Mouse (Mus musculus): ENCODE results near the gene Cks1b. TPM values are rescaled to one million over a fixed set of nuclear protein-coding genes. Genes with fewer than 3 reads are reported as not detected.
"Not testable (repeated sequence)": the region's sequence is repeated elsewhere in the genome, so short reads cannot be mapped to it uniquely, and the experiment has no call there.

The Cks1b gene
- polyA plus RNA-seq, 1 experiment from 2014 or later: 291 TPM

- H3K4me3 ChIP-seq: peak overlapping the region; percentile 45
- 26% methylated on average over 5 of the region's 5 CpGs for WGBS
- H3K9ac ChIP-seq (replicated peaks): peak overlapping the region; percentile 50
- no peaks in the 10 kb centered on the region for H3K27me3 ChIP-seq
- H3K36me3 ChIP-seq: peaks cover 24% of the 10 kb centered on the region
- H3K4me1 ChIP-seq: peaks cover 21% of the 10 kb centered on the region
- 0 out of 2 replicates have a peak overlapping the region, but pooled peaks have one; percentile 15 for H3K27ac ChIP-seq (replicated peaks)
- H3K4me2 ChIP-seq (replicated peaks): peak overlapping the region; percentile 61
- H3K9me3 ChIP-seq: no peaks in the 10 kb centered on the region
- no peak for ATAC-seq (ENCODE audit: low FRiP score, low read depth)
Measured at GRCm38 (mm10) chr3:89437269-89437668, 19.1 kb upstream of the Cks1b start.

- H3K9me3 ChIP-seq: no peaks in the 10 kb centered on the region
- peaks cover 24% of the 10 kb centered on the region for H3K36me3 ChIP-seq
- peaks cover 24% of the 10 kb centered on the region for H3K4me1 ChIP-seq
- 4% methylated on average over 16 of the region's 16 CpGs for WGBS
- H3K4me3 ChIP-seq: peak within 1 kb of the TSS; percentile 45
- peak within 1 kb of the TSS; percentile 61 for H3K4me2 ChIP-seq (replicated peaks)
- peak within 1 kb of the TSS; percentile 50 for H3K9ac ChIP-seq (replicated peaks)
- peak; percentile 76 for ATAC-seq (ENCODE audit: low FRiP score, low read depth)
- 0 out of 2 replicates have a peak within 1 kb of the TSS, but pooled peaks have one; percentile 15 for H3K27ac ChIP-seq (replicated peaks)
- H3K27me3 ChIP-seq: no peaks in the 10 kb centered on the region
Measured at GRCm38 (mm10) chr3:89436176-89437113, 18.3 kb upstream of the Cks1b start, which contains the start of gene Pbxip1. Gene Pbxip1, plus strand, starts transcription at chr3:89436706.

GRCm38 (mm10) chr3:89435041-89435440 is 16.9 kb upstream of the Cks1b start:
- Histone ChIP-seq H3K4me3 (no peak overlapping the region), H3K36me3 (peaks cover 24% of the 10 kb centered on the region), H3K27ac (replicated peaks) (peak overlapping the region; percentile 1; the same call in 1 of the 2 replicates), H3K9ac (replicated peaks) (no peak overlapping the region), H3K4me1 (peaks cover 31% of the 10 kb centered on the region), H3K27me3 (no peaks in the 10 kb centered on the region), H3K9me3 (no peaks in the 10 kb centered on the region), H3K4me2 (replicated peaks) (no peak overlapping the region)
- 73% methylated on average over 7 of the region's 7 CpGs for WGBS
- no peak for ATAC-seq (ENCODE audit: low FRiP score, low read depth)

- H3K27ac ChIP-seq (replicated peaks): no peak overlapping the region
- H3K27me3 ChIP-seq: no peaks in the 10 kb centered on the region
- H3K36me3 ChIP-seq: peaks cover 24% of the 10 kb centered on the region
- 86% methylated on average over 11 of the region's 11 CpGs for WGBS
- no peak overlapping the region for H3K4me2 ChIP-seq (replicated peaks)
- peaks cover 31% of the 10 kb centered on the region for H3K4me1 ChIP-seq
- ATAC-seq (ENCODE audit: low FRiP score, low read depth): no peak
- no peak overlapping the region for H3K4me3 ChIP-seq
- H3K9me3 ChIP-seq: no peaks in the 10 kb centered on the region
- H3K9ac ChIP-seq (replicated peaks): no peak overlapping the region
Measured at GRCm38 (mm10) chr3:89434532-89434931, 16.3 kb upstream of the Cks1b start.

- Histone ChIP-seq H3K4me2 (replicated peaks) (no peak overlapping the region), H3K36me3 (peaks cover 24% of the 10 kb centered on the region), H3K27ac (replicated peaks) (no peak overlapping the region), H3K4me1 (peaks cover 31% of the 10 kb centered on the region), H3K27me3 (no peaks in the 10 kb centered on the region), H3K9ac (replicated peaks) (no peak overlapping the region), H3K4me3 (no peak overlapping the region), H3K9me3 (no peaks in the 10 kb centered on the region)
- WGBS: 96% methylated on average over 8 of the region's 8 CpGs
- no peak for ATAC-seq (ENCODE audit: low FRiP score, low read depth)
Measured at GRCm38 (mm10) chr3:89432606-89433005, 14.4 kb upstream of the Cks1b start.

GRCm38 (mm10) chr3:89430171-89431159 is 12.3 kb upstream of the Cks1b start, which contains the start of gene Pygo2:
Gene Pygo2, plus strand, starts transcription at chr3:89430214.
- H3K9ac ChIP-seq (replicated peaks): peak within 1 kb of the TSS; percentile 99
- H3K9me3 ChIP-seq: no peaks in the 10 kb centered on the region
- peak; percentile 97 for ATAC-seq (ENCODE audit: low FRiP score, low read depth)
- H3K4me3 ChIP-seq: peak within 1 kb of the TSS; percentile 100
- H3K4me1 ChIP-seq: peaks cover 15% of the 10 kb centered on the region
- WGBS: 2% methylated on average over 67 of the region's 68 CpGs
- H3K27me3 ChIP-seq: no peaks in the 10 kb centered on the region
- peak within 1 kb of the TSS; percentile 91 for H3K27ac ChIP-seq (replicated peaks)
- H3K36me3 ChIP-seq: peaks cover 32% of the 10 kb centered on the region
- peak within 1 kb of the TSS; percentile 77 for H3K4me2 ChIP-seq (replicated peaks)

GRCm38 (mm10) chr3:89429021-89429420 is 10.8 kb upstream of the Cks1b start:
- H3K4me1 ChIP-seq: peaks cover 11% of the 10 kb centered on the region
- H3K36me3 ChIP-seq: peaks cover 36% of the 10 kb centered on the region
- not testable (repeated sequence) for H3K4me2 ChIP-seq (replicated peaks); ATAC-seq (ENCODE audit: low FRiP score, low read depth); H3K4me3 ChIP-seq; H3K27ac ChIP-seq (replicated peaks); H3K9ac ChIP-seq (replicated peaks); H3K9me3 ChIP-seq; H3K27me3 ChIP-seq
- WGBS: 86% methylated on average over 7 of the region's 7 CpGs

GRCm38 (mm10) chr3:89425876-89426275 is 7.7 kb upstream of the Cks1b start:
- Histone ChIP-seq H3K4me2 (replicated peaks) (no peak overlapping the region), H3K27me3 (no peaks in the 10 kb centered on the region), H3K9ac (replicated peaks) (no peak overlapping the region), H3K27ac (replicated peaks) (no peak overlapping the region), H3K36me3 (peaks cover 18% of the 10 kb centered on the region), H3K4me1 (peaks cover 20% of the 10 kb centered on the region), H3K9me3 (no peaks in the 10 kb centered on the region), H3K4me3 (no peak overlapping the region)
- 87% methylated on average over 4 of the region's 4 CpGs for WGBS
- no peak for ATAC-seq (ENCODE audit: low FRiP score, low read depth)

- Histone ChIP-seq H3K4me1 (peaks cover 22% of the 10 kb centered on the region), H3K27ac (replicated peaks) (no peak overlapping the region), H3K36me3 (peaks cover 18% of the 10 kb centered on the region), H3K9me3 (no peaks in the 10 kb centered on the region), H3K9ac (replicated peaks) (no peak overlapping the region), H3K4me2 (replicated peaks) (no peak overlapping the region), H3K27me3 (no peaks in the 10 kb centered on the region), H3K4me3 (no peak overlapping the region)
- ATAC-seq (ENCODE audit: low FRiP score, low read depth): no peak
- WGBS: 90% methylated on average over 5 of the region's 5 CpGs
Measured at GRCm38 (mm10) chr3:89425141-89425525, 7.0 kb upstream of the Cks1b start.

- Histone ChIP-seq H3K9me3 (no peaks in the 10 kb centered on the region), H3K27ac (replicated peaks) (no peak overlapping the region), H3K9ac (replicated peaks) (no peak overlapping the region), H3K4me3 (no peak overlapping the region), H3K4me1 (peaks cover 28% of the 10 kb centered on the region), H3K4me2 (replicated peaks) (no peak overlapping the region), H3K36me3 (peaks cover 18% of the 10 kb centered on the region), H3K27me3 (no peaks in the 10 kb centered on the region)
- WGBS: 98% methylated on average over 5 of the region's 5 CpGs
- ATAC-seq (ENCODE audit: low FRiP score, low read depth): no peak
Measured at GRCm38 (mm10) chr3:89424416-89425140, 6.4 kb upstream of the Cks1b start.

GRCm38 (mm10) chr3:89422556-89423205 is 4.5 kb upstream of the Cks1b start:
- H3K9me3 ChIP-seq: no peaks in the 10 kb centered on the region
- H3K36me3 ChIP-seq: peaks cover 18% of the 10 kb centered on the region
- H3K4me3 ChIP-seq: peak overlapping the region; percentile 35
- no peak overlapping the region for H3K27ac ChIP-seq (replicated peaks)
- peaks cover 32% of the 10 kb centered on the region for H3K4me1 ChIP-seq
- ATAC-seq (ENCODE audit: low FRiP score, low read depth): no peak
- H3K27me3 ChIP-seq: no peaks in the 10 kb centered on the region
- H3K9ac ChIP-seq (replicated peaks): peak overlapping the region; percentile 54; the same call in 1 of the 2 replicates
- WGBS: 77% methylated on average over 6 of the region's 6 CpGs
- peak overlapping the region; percentile 48 for H3K4me2 ChIP-seq (replicated peaks)

Data from midbrain, embryonic 12.5 days (tissue).